Mouse (Mus musculus) G1E (cell line): ENCODE measurements around the gene Atg9b.

Experiments used
- CTCF ChIP-seq: IDR thresholded peaks from 2 replicates; pipeline ENCODE4 v1.5.1; 2012; ENCODE audit warnings: low read depth, low read length, inconsistent platforms, mixed read lengths
- GATA1 ChIP-seq: IDR thresholded peaks from 2 replicates; pipeline ENCODE4 v1.6.1; 2012; ENCODE audit warnings: borderline replicate concordance, low read length, inconsistent platforms, mixed read lengths
- POLR2AphosphoS5 ChIP-seq: IDR thresholded peaks from 2 replicates; pipeline ENCODE4 v1.6.1; 2012; ENCODE audit warnings: low read depth, low read length, inconsistent platforms; ENCODE audit not compliant: insufficient replicate concordance
- TAL1 ChIP-seq: conservative IDR thresholded peaks from 2 replicates; pipeline ENCODE4 v1.6.1; 2012; ENCODE audit warnings: low read depth, low read length, inconsistent platforms, mixed read lengths

GRCm38 (mm10) chr5:24356764-24357163 lies 35.2 kb downstream of the Atg9b start:
- TF ChIP-seq CTCF (no peak), POLR2AphosphoS5 (no peak), GATA1 (no peak), TAL1 (no peak)
